Mouse (Mus musculus) urinary bladder, postnatal 10 days (tissue): ENCODE results near the gene Gli2.
A peak's percentile ranks its signal among the peaks of the same experiment; 100 is the strongest.

Experiments
- DNase-seq: peaks from one replicate; pipeline ENCODE4 v3.0.0; 2022; ENCODE audit warnings: low spot score

The Gli2 gene

GRCm38 (mm10) chr1:119053402-119053841, at the start of gene Gli2:
TSS of gene Gli2 (minus strand) at chr1:119053619.
- DNase-seq, result peak; percentile 60

- no peak for DNase-seq
Observed at GRCm38 (mm10) chr1:119097921-119098521, 44.6 kb upstream of the Gli2 start.

DNA sequence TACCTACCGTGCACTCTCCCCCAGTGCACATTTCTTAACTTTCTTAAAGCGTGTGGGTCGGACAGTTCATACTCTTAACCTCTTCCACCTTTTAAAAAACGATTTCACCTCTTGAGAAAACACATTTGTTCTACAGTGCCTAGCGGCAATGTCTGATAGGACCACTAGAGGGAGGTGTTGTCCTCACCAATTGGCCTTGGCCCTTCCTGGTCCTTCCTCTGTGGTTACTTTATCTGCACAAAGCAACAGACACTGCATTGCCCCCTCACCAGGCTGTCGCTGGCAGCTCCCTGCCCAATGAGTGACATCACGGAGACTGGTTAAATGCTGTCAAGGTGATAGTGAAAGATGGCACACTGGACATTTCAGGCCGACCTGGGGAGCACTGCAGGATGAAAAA, 40.3 kb upstream of the Gli2 start:
- DNase-seq, result peak; percentile 27

- no peak for DNase-seq
Observed at GRCm38 (mm10) chr1:119089887-119090620, 36.6 kb upstream of the Gli2 start.

- no peak for DNase-seq
Observed at GRCm38 (mm10) chr1:119087539-119087938, 34.1 kb upstream of the Gli2 start.

DNA sequence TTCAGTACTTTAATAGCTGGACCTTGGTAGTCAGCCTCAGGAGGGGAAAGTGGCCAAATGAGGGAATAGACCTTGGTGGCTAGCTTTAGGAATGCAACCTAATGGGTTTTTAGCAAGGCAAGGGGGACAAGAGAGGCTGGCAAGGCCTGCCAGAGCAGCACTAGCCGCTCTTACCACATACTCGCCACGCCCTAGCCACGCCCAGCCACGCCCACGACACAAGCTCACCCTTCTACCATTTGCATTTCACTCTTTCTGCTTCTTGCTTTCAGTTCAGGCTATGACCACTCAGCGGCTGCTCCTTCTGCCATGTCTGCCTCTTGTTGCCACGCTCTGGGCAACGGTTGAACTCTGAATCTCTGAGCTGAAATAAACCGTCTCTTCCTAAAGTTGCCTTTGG, 32.4 kb upstream of the Gli2 start:
- DNase-seq, result no peak

DNA sequence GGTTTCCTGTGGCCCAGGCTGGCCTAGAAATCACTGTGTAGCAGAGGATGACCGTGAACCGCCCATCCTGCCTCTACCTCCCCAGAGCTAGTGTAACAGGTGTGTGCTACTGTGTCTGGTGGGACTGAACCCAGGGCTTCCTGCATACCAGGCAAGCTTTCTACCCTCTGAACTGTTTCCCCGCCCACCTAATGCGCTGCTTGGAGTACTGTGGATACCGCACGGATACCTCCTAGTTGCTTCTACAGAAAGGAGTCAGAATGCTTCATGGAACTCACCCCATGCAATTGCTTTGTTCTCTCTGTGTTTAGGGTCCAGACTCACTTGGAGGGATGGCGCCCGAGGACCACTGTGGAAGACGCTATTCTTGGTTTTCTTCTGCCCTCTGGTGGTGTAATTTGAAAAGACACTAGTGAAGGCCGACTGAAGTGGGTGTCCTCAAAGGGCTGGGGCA, 30.1 kb upstream of the Gli2 start:
- DNase-seq, result no peak

- no peak for DNase-seq
Observed at GRCm38 (mm10) chr1:119082231-119082991, 29.0 kb upstream of the Gli2 start.

- no peak for DNase-seq
Observed at GRCm38 (mm10) chr1:119077933-119078332, 24.5 kb upstream of the Gli2 start.

- DNase-seq, result no peak
Observed at GRCm38 (mm10) chr1:119076333-119076732, 22.9 kb upstream of the Gli2 start.

- DNase-seq, result no peak
Observed at GRCm38 (mm10) chr1:119075916-119076315, 22.5 kb upstream of the Gli2 start.

- no peak for DNase-seq
Observed at GRCm38 (mm10) chr1:119075500-119075899, 22.1 kb upstream of the Gli2 start.

DNA sequence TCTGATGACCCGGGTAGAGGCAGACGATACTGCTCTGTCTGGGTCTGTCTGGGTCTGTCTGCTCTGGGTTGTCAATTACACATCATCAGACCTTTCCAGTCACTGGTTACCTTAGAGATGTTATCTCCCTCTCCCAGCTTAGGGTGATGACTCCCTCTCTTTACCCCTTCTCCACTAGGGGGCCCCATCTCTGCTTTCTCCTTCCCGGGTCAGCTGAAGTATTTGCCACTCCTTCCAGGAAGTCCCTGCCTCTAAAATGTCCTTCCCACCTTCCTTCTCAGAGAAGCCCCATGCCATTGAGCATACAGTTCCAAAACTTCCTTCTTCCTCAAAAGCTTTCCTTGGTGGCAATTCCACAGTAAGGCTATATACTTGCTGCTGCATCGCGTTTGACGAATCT, 21.5 kb upstream of the Gli2 start:
- no peak for DNase-seq

DNA sequence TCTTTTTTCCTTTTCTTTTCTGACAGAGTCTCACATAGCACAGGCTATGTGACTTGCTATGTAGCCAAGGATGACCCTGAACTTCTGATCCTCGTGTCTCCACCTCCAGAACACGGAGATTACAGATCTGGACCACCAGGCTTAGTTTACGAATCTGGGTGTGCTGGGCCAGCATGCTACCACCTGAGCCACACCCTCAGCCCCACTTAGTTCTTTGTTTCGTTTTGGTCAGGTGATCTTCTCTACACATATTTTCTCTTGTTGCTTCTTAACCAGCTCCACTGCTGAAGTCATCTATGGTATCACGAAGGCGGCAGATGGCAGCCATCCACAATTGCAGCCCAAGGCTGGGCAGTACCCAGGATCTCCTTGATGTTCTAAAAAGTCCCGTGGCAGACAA, 20.5 kb upstream of the Gli2 start:
- no peak for DNase-seq

DNA sequence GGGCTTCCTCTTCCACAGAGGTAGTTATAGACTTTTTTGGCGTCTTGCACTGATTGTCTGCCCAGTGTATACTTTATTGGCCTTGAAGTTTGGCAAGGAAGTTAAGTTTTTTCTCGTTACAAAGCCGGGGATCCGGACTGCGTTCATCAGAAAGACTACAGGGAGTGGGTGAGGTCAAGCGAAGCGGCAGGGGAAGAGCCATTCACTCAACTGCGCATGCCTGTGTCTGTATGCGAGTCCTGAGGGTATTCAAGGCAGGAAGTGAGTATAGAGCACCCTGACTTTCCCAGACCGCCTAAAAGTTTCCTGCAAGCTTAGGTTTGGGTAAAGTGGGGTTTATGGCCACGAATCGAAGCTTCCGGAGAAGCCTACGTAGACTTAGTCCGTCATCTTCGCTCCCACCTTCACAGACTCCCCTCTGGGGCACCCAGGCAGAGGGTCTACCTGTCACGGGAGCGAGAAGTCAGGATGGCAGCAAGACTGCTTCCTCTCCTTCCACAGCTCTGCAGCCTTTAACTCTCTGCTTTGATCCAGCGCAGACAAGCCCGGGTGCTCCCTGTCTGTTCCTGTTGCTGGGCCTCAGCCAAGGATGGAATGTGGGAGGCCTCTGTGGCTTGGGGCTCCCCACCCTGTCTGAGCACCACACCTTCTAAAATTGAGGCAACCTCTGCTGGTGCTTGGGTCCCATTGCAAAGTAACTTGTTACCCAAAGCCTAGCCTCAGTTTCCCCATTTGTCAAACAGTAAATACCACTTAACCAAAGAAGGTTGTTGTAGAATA, 11.7 kb upstream of the Gli2 start:
- DNase-seq, result no peak

DNA sequence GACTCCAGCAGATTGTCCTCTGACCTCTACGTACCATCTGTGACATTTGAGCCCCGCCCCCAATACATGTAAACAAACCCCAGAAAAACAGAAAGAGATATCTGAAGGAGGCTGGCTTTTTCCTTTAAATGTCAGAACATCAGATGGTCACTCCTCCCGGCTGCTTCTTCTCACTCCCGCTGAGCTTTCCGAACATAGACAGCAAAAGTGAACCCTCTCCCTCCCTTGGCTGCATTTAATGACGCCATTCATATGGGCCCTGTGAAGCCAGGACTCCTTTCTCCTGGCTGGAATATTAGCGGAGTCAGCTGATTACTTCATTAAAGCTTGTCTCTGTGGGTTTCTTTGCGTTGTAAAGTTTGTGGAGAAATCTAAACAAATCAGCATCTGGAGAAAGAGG, 3.1 kb upstream of the Gli2 start:
- DNase-seq, result no peak

- no peak for DNase-seq
Observed at GRCm38 (mm10) chr1:119055801-119056200, 2.4 kb upstream of the Gli2 start.

DNA sequence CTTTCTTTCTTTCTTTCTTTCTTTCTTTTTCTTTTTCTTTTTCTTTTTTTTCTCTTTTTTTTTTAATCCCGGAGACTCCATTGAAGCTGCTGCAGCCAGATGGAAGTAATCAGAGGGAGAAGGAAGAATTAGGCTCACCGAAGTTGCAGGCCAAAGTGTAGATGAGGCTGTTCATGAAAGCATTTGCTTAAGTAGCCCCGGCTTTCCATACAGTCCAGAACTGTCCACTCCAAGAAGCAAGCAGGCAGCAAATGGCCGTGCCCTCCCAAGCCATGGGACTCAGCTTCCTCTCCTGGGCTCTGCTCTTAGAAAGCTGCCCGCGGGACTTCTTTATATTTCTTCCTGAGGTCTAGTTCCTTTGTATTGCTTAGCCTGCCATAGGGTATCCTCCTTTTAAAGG, 1.0 kb upstream of the Gli2 start:
- DNase-seq, result no peak

DNA sequence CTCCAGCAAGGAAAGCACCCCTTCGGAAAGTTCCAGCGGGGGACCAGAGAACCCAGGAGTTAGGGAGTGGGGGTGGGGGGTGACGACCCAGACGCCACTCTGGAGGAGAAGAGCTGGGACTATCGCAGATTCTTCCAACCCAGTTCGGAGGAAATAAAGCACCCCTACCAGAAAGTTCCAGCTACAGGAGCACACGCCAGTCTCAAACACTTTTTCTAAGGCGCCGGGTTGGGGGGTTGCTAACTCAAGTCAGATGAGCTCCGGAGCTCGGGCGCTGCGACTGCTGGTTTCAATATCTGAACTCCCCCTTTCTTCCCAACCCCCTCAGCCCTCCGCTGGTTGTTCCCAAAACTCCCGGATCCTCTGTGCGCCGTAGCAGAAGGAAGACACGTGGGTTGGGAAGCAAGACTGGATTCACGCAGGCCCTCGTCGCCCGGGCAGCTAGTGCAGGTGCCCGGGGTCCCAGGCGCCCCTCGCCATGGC, 494 bp upstream of the Gli2 start:
- no peak for DNase-seq

DNA sequence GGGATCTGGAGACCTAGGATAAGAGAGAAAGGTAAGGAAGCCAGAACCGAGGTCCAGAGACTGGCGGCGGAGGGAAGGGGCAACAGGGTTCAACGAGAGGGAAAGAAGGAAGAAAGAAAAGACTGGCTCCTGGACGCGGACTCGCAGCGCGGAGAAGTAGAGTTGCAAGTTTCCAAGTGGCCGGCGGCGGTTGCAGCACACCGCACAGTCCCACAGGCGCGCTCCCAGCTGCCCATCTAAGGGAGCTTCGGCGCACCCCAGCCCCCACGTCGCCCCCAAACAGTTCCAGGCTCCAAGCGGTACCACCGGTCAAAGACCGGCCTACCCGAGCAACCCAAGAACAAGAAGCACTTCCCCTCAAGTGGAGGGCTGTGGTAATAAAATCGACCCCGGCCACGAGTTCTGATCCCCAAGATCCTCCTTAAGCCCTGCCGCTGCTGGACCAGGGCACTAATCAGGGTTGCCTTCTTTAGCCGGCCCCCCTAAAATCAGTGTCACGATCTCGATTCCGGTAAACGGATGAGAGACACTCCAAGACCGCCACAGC, 715 bp downstream of the Gli2 start:
- no peak for DNase-seq

DNA sequence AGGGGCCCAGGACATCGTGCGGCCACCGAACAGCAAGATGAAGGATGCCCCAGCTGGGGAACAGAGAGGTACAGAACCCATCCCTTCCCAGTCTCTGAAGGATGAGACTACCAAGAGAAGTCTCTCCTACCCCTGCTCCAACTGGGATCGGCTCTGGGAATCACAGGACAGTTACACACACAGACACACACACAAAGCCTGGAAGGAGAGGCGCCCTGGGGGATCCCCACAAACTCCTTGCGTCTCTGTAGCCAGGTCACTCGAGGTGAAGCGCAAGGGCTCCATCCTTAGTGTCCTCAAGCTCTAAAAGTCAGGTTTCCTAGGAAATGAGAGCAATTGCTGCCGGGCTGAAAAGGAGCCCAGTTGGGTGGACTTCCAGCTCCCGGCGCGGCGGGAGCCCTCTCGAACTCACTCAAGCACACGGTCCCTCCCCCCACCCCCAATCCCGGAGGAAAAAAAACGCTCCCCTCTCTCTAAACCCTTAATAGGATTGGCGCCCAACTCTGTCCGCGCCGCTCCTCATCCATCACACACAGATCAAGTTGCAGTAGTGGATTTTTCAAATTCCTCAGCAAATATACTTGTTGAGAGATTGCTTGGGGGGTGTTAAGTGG, 1.4 kb downstream of the Gli2 start:
- DNase-seq, result no peak
